Mouse (Mus musculus) kidney, adult 11 months (tissue): Measurements from ENCODE around the gene Dynlt3.
"Not testable (repeated sequence)": the region's sequence is repeated elsewhere in the genome, so short reads cannot be mapped to it uniquely, and the experiment has no call there.

Experiments
- DNase-seq: peaks from one replicate; pipeline ENCODE4 v3.0.0; 2022

Dynlt3 gene

GRCm38 (mm10) chrX:9662391-9663111 lies at the start of gene Dynlt3:
Gene Dynlt3, minus strand, starts transcription at chrX:9663003.
- DNase-seq = peak; percentile 82

DNA sequence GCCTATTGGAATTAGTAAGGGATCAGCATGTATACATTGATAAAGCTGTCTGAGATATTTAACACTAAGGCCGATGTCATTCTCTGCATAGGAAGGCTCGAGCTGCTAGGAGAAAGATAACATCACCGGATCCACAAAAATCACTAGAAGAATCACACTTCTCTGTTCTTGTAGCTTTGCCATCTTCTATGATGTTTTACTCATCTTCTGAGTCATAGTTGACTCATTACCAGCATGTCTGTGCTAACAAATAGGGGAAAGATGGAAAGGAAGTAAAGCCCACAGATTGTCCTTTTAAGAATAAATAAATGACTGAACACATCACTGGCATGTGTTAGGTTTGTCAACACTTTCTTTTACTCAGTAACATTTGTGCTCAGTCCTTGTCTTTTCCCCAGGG lies 37.0 kb upstream of the Dynlt3 start:
- DNase-seq = no peak

- DNase-seq = no peak
These were observed 33.2 kb upstream of the Dynlt3 start for GRCm38 (mm10) chrX:9695997-9696396.

DNA sequence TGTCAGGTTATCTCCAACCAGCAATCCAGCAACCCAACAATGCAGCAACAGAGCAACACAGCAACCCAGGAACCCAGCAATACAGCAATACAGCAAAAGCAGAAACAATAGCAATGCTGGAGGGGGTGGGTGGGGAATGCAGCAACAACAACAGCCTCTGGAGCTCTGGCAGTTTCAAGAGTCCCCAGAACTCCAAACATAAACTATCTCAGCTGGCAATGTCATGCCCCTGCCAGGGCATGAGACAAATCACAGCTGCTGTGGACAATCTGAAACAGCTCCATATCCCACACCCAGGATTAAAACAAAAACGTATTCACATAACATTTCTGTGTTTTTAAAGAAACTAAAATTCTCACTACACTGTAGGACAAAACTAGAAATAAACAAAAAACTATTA lies 9.2 kb upstream of the Dynlt3 start:
- DNase-seq = no peak

- no peak for DNase-seq
These were observed 8.6 kb upstream of the Dynlt3 start for GRCm38 (mm10) chrX:9671418-9671817.

GRCm38 (mm10) chrX:9652806-9653205 lies 10.0 kb downstream of the Dynlt3 start:
- no peak for DNase-seq

- not testable (repeated sequence) for DNase-seq
These were observed 22.2 kb downstream of the Dynlt3 start for GRCm38 (mm10) chrX:9640594-9640993.

DNA sequence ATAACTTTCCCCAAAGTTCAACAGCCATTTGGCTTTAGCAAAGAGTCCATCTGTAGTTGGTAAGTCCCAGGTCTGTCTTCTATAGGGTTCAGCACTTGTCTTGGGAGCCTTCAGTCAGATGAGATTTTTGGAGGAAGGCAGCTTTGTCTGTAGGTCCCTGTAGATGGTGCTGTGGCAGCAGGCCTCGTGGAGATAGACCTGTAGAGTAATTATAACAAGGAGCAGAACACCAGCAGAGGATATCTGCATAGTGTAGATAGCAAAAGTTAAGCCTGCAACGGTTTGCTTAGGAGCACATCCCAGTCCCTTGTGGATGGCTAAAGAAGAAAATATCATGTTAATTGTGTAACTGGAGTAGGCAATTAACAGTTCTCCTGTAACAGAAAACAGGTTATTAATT lies 22.7 kb downstream of the Dynlt3 start:
- not testable (repeated sequence) for DNase-seq
